Mouse (Mus musculus) adrenal gland, adult 2 months (tissue): ENCODE results near the gene Pbrm1. TPM values are rescaled to one million over a fixed set of nuclear protein-coding genes. Genes with fewer than 3 reads are reported as not detected.

Experiments used
- DNase-seq: peaks from one replicate; pipeline ENCODE4 v3.0.0; 2021
- polyA plus RNA-seq: library from polyadenylated mRNA; depleted of rRNA; stranded (reverse); fragments of >200 nt; gene quantifications from 2 replicates; pipeline ENCODE4 v1.2.3, GENCODE M21; 2012
- total RNA-seq, 2 experiments: library from RNA; stranded (reverse); gene quantifications; 2 replicates each; pipeline ENCODE4 v1.2.3; 2021

Pbrm1 gene
- total and polyA plus RNA-seq, 3 experiments = 9.3 to 48.9 (median 45.7) TPM

- no peak for DNase-seq
Observed at GRCm38 (mm10) chr14:31133023-31133665, 114.2 kb downstream of the Pbrm1 start.

DNA sequence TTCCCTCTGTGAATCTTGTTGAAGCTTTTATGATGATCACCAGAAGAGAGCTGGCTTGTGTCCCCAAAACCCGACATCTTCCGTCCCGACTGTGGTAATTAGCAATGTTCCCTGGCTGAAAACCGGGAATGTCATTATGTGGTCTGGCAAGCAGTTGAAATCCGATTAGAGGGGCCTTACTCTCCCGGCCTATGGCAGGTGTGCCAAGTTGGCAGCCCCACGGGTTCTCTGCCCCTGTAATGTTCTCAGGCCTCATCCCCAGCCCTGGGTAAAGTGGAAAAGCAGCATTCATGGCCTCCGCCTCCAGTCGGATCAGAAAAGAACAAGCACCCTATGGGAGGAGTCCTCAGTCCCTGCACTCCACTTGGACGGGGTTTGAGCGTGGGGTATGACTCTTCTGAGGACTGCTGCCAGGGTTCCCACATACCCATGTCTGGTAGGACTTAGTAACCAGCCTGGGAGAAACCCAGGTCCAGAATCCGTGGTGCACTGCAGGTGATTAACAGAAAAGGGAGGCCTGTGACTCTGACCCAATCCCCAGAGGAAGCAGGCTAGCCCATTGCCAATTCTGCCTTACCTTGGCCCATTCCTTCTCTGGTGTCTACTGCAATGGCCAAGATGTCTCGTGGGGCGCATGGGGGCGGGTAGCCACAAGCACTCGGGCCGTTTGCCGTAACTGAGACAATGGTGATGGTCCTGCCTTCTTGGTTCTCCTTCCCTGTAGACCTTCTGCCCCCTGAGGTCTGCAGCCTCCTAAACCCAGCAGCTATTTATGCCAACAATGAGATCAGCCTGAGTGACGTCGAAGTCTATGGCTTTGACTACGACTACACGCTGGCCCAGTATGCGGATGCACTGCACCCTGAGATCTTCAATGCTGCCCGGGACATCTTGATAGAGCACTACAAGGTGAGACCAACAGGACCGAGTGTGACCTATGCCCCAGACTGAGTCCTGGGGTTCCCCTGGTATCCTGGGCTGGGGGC, 115.4 kb downstream of the Pbrm1 start:
- DNase-seq = no peak

GRCm38 (mm10) chr14:31135495-31136410, 116.8 kb downstream of the Pbrm1 start:
- DNase-seq = no peak

GRCm38 (mm10) chr14:31136411-31137280, 117.7 kb downstream of the Pbrm1 start:
- DNase-seq = no peak

GRCm38 (mm10) chr14:31137281-31137595, 118.3 kb downstream of the Pbrm1 start:
- DNase-seq = no peak

DNA sequence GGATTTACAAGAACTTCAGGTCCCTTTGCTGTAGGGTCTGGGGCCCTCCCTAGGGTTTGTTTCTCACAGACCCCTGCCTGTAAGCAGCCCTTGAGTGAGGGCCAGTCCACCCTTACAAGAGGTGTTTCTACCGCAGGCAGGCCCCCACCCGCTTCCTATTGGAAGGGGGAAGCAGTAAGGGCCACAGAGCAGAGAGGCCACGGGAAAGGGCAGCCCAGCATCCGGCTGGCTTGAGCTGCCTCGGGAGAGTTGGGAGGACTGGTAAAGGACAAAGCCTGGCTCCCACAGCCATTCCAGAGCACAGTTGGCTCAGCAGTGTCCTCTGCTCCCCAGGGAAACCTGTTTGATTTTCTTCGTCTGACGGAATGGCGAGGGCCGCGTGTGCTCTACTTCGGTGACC, 118.9 kb downstream of the Pbrm1 start:
- DNase-seq = peak; percentile 53

- DNase-seq = no peak
Observed at GRCm38 (mm10) chr14:31138219-31138896, 119.4 kb downstream of the Pbrm1 start.

GRCm38 (mm10) chr14:31138897-31139429, 120.0 kb downstream of the Pbrm1 start:
- DNase-seq = no peak

GRCm38 (mm10) chr14:31139666-31140065, 120.7 kb downstream of the Pbrm1 start:
- DNase-seq = no peak

GRCm38 (mm10) chr14:31140141-31140540, 121.2 kb downstream of the Pbrm1 start:
- no peak for DNase-seq

DNA sequence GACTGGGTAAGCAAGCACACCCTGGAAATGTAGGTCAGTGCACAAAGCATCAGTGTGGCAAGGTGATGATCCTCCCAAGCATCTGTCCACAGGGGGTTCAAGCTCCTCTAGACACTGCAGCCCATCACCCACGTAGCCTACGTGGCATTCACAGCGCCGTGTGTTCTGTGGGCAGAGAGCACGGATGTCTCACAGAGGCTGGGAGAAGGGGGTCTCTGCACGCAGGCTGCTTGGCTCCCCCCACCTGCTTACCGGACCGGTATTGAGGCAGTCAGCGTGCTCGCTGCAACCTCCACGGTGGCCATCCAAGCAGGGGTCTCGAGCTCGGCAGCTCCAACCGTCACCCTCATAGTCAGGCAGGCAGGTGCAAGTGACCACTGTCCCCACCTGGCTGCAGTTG, 122.1 kb downstream of the Pbrm1 start:
- no peak for DNase-seq

- DNase-seq = no peak
Observed at GRCm38 (mm10) chr14:31145694-31146093, 126.8 kb downstream of the Pbrm1 start.

GRCm38 (mm10) chr14:31160196-31161150, 141.5 kb downstream of the Pbrm1 start:
- no peak for DNase-seq

GRCm38 (mm10) chr14:31161191-31161590, 142.3 kb downstream of the Pbrm1 start:
- DNase-seq = no peak

DNA sequence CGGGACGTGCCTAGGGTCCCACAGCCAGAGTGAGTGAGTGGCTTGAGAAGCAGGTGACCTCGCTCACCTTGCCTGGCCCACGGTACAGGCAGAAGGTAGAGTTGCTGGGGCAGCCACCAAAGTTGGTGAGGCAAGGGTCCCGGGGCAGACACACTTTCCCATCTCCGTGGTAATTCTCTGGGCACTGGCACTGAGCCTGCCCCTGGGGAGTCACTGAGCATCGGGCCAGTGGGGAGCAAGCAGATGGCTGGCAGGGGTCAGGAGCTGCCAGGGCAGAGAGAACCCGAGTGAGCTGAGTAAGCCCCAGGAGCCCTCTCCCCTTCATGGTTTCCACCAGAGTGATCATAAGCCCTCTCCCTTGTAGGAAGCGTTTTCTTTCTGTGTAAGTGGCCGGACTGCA, 142.7 kb downstream of the Pbrm1 start:
- DNase-seq = no peak

- DNase-seq = no peak
Observed at GRCm38 (mm10) chr14:31164067-31164466, 145.1 kb downstream of the Pbrm1 start.

DNA sequence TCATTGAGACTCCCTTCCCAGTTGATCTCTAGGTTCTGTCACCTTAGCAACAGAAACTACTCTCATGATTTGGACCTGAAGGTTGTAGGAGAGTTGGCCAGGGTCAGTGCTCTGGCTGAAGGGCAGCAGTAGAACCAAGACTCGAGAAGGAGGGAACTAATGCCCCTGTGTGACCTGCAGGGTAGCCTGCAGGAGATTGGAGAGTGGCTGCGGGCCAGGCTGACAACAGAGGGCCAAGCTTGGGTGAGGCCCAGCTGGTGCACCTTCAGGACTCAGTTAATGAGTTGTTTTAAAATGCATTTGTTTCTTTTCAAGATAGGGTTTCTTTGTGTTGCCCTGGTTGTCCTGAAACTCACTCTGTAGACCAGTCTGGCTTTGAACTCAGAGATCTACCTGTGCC, 146.1 kb downstream of the Pbrm1 start:
- no peak for DNase-seq

- DNase-seq = no peak
Observed at GRCm38 (mm10) chr14:31165458-31165857, 146.5 kb downstream of the Pbrm1 start.

- DNase-seq = peak; percentile 41
Observed at GRCm38 (mm10) chr14:31165991-31166630, 147.2 kb downstream of the Pbrm1 start.
